Mouse (Mus musculus) heart, adult 2 months (tissue): ENCODE data around the gene Mpp5.

Experiments used
- CTCF ChIP-seq: fragments of 200-600 bp; IDR thresholded peaks from 2 replicates; pipeline ENCODE4 v1.8.1; 2022; ENCODE audit warnings: antibody characterized with exemption, mild to moderate bottlenecking, moderate library complexity
- POLR2A ChIP-seq: fragments of 200-500 bp; IDR thresholded peaks from 2 replicates; pipeline ENCODE4 v1.6.1; 2011; ENCODE audit warnings: mild to moderate bottlenecking, low read depth, low read length, control low read depth; ENCODE audit not compliant: insufficient read depth

- TF ChIP-seq CTCF: no peak
- no peak for TF ChIP-seq POLR2A
Observed at GRCm38 (mm10) chr12:78848246-78848645, 99.5 kb downstream of the Mpp5 start.
